Mouse (Mus musculus) embryonic fibroblast, embryonic 13.5 days (primary cell): ENCODE measurements around the gene Smad6.

Experiments
- CTCF ChIP-seq: IDR thresholded peaks from 2 replicates; pipeline ENCODE4 v1.5.1; 2011; ENCODE audit warnings: mild to moderate bottlenecking, control low read depth, low read length, moderate library complexity, borderline replicate concordance; ENCODE audit not compliant: insufficient read depth
- POLR2A ChIP-seq: IDR thresholded peaks from 2 replicates; pipeline ENCODE4 v1.6.1; 2011; ENCODE audit warnings: low read depth, mild to moderate bottlenecking, control low read depth, low read length, moderate library complexity

GRCm38 (mm10) chr9:63959933-63960828 is 61.7 kb downstream of the Smad6 start:
- no peak for TF ChIP-seq CTCF
- peak; percentile 57 for TF ChIP-seq POLR2A
